Mouse (Mus musculus): Measurements from ENCODE around the gene Etd. TPM values are rescaled to one million over a fixed set of nuclear protein-coding genes. Genes with fewer than 3 reads are reported as not detected.
"Not testable (repeated sequence)": the region's sequence is repeated elsewhere in the genome, so short reads cannot be mapped to it uniquely, and the experiment has no call there.

The Etd gene
- not detected in 2 replicates for polyA plus RNA-seq (2012; rRNA removed)

DNA sequence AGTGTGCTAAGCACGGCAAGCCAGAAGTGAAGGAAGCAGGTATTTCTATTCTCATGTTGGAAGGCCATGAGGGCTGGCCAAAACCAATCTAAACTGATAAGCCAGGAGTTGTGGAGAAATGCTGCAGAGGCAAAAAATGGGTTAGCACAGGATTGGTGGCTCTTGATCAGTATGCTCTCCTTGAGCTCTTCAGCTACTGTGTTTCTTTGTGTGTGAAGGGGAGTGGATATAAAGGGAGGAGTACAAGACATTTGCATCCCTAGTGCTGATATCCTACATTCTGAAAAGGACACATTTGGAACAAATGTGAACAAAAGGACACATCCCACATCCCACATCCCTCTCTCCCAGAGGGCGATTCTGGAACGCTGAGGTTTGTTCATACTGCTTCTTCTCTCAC is at the start of gene Etd:
Etd (plus strand) TSS at position 301 of the 400 bp plus-strand sequence.
- no peak within 1 kb of the TSS for H3K27ac ChIP-seq (ENCODE audit: control insufficient read depth, insufficient read depth, low read length)
- no peak for DNase-seq
- no peak within 1 kb of the TSS for H3K4me3 ChIP-seq (ENCODE audit: control insufficient read depth, insufficient read depth, low read length)
- no peaks in the 10 kb centered on the region for H3K4me1 ChIP-seq (replicated peaks; ENCODE audit: control insufficient read depth, insufficient read depth, low read length)
- no peaks in the 10 kb centered on the region for H3K36me3 ChIP-seq (ENCODE audit: control insufficient read depth, insufficient read depth, low read length)
- no peaks in the 10 kb centered on the region for H3K27me3 ChIP-seq (ENCODE audit: control insufficient read depth, insufficient read depth, low read length)
- WGBS = 90% methylated on average over 3 of the region's 3 CpGs
- no peak for TF ChIP-seq CTCF (IDR thresholded peaks at IDR 0.05; ENCODE audit: borderline replicate concordance, control insufficient read depth, extremely low read depth, insufficient read depth, low read length, poor library complexity)
- TF ChIP-seq POLR2A (IDR thresholded peaks at IDR 0.05; ENCODE audit: control insufficient read depth, extremely low read depth, insufficient read depth, low read length, poor library complexity) = no peak

DNA sequence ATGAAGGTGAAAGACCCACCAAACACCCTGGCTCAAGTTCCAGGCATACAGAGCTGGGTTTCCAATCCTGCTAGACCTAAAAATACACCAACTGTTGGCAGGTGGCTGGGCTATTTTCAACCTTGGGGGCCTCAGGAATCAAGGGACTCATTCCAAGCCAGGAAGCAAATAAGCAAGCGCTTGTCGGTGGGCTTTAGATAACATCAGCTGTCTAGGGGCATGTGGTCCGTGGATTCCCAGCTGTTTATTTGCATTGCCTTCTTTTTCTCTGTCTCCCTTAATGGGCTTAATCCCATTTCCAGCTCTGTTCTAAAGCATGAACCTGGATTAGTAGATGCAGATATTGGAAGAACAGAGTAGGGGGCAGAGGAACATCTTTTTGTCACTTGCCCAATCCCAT is 48.4 kb upstream of the Etd start:
- 43% methylated on average over 3 of the region's 3 CpGs for WGBS
- DNase-seq = no peak
- no peaks in the 10 kb centered on the region; the same call in 1 of the 2 replicates for H3K4me1 ChIP-seq (replicated peaks; ENCODE audit: control insufficient read depth, insufficient read depth, low read length)
- H3K4me3 ChIP-seq (ENCODE audit: control insufficient read depth, insufficient read depth, low read length) = no peak overlapping the region
- H3K27ac ChIP-seq (ENCODE audit: control insufficient read depth, insufficient read depth, low read length) = no peak overlapping the region
- TF ChIP-seq CTCF (IDR thresholded peaks at IDR 0.05; ENCODE audit: borderline replicate concordance, control insufficient read depth, extremely low read depth, insufficient read depth, low read length, poor library complexity) = no peak
- no peak for TF ChIP-seq POLR2A (IDR thresholded peaks at IDR 0.05; ENCODE audit: control insufficient read depth, extremely low read depth, insufficient read depth, low read length, poor library complexity)
- no peaks in the 10 kb centered on the region for H3K36me3 ChIP-seq (ENCODE audit: control insufficient read depth, insufficient read depth, low read length)
- H3K27me3 ChIP-seq (ENCODE audit: control insufficient read depth, insufficient read depth, low read length) = no peaks in the 10 kb centered on the region

DNA sequence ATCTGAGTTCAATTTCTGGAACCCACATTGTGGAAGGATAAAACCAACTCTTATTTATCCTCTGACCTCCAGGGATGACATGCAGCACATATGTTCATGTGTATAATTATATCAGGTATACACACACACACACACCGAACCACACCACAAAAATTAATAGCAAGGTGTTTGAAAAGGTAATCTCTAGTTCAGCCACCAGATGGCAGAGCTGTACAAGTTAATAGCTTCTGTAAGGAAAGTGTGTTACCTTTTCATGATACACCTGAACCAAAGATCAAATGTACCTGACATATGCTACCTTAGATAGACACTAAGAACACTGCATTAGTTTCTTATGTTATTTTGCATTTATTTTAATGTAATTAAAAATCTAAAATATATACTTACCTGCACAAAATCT is 1.8 kb upstream of the Etd start:
- Histone ChIP-seq H3K27me3 (ENCODE audit: control insufficient read depth, insufficient read depth, low read length) (no peaks in the 10 kb centered on the region), H3K27ac (ENCODE audit: control insufficient read depth, insufficient read depth, low read length) (no peak overlapping the region), H3K36me3 (ENCODE audit: control insufficient read depth, insufficient read depth, low read length) (no peaks in the 10 kb centered on the region), H3K4me3 (ENCODE audit: control insufficient read depth, insufficient read depth, low read length) (no peak overlapping the region), H3K4me1 (replicated peaks; ENCODE audit: control insufficient read depth, insufficient read depth, low read length) (no peaks in the 10 kb centered on the region)
- DNase-seq = peak; percentile 4
- TF ChIP-seq POLR2A (IDR thresholded peaks at IDR 0.05; ENCODE audit: control insufficient read depth, extremely low read depth, insufficient read depth, low read length, poor library complexity) (no peak), CTCF (IDR thresholded peaks at IDR 0.05; ENCODE audit: borderline replicate concordance, control insufficient read depth, extremely low read depth, insufficient read depth, low read length, poor library complexity) (no peak)
- WGBS = 52% methylated on average over 1 of the region's 1 CpGs

DNA sequence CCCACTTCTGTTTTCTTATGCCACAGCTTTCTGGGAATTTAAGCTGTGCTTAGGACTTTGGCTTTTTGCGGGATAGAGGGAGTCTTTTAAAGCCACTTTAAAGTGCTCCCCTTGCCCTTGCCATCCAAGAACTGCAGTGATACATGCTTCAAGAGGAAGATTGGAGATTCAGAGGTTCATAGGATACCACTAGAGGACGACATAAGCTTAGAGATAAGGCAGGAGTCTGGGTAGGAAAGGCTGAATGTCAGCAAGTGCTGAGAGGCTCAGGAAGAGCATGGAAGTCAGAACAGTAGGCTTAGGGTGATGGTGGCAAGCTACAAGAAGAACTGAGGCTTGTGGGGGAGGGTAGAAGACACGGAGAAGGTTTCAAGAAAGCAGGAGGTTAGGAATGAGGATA is 24.9 kb downstream of the Etd start:
- H3K4me1 ChIP-seq (replicated peaks; ENCODE audit: control insufficient read depth, insufficient read depth, low read length) = no peaks in the 10 kb centered on the region

DNA sequence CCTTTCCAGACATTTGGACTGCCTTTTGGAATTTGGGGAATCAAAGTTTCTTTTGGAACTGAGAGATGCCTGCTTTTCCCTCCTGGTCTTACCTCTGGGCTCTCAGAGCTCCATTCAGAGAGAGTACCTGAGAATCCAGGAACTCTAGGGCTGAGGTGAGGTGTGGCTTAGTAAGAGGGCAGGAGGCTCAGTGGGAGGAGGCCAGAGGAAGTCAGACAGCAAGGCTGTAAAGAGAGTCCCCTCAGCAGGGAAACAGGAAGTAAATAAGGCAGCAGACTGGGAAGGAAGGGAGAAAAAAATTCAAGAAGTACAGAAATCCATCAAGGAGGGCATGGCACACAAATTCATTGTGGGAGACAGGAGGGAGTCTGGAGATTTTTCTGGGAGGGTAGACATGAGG is 29.5 kb downstream of the Etd start:
- H3K4me3 ChIP-seq (ENCODE audit: control insufficient read depth, insufficient read depth, low read length); H3K27me3 ChIP-seq (ENCODE audit: control insufficient read depth, insufficient read depth, low read length); H3K36me3 ChIP-seq (ENCODE audit: control insufficient read depth, insufficient read depth, low read length); DNase-seq; H3K4me1 ChIP-seq (replicated peaks; ENCODE audit: control insufficient read depth, insufficient read depth, low read length); H3K27ac ChIP-seq (ENCODE audit: control insufficient read depth, insufficient read depth, low read length): not testable (repeated sequence)

More for the DNA sequence above, 24.9 kb downstream of the Etd start:
- Histone ChIP-seq H3K4me3 (ENCODE audit: control insufficient read depth, insufficient read depth, low read length) (no peak overlapping the region), H3K27me3 (ENCODE audit: control insufficient read depth, insufficient read depth, low read length) (no peaks in the 10 kb centered on the region), H3K36me3 (ENCODE audit: control insufficient read depth, insufficient read depth, low read length) (no peaks in the 10 kb centered on the region), H3K27ac (ENCODE audit: control insufficient read depth, insufficient read depth, low read length) (no peak overlapping the region)
- TF ChIP-seq POLR2A (IDR thresholded peaks at IDR 0.05; ENCODE audit: control insufficient read depth, extremely low read depth, insufficient read depth, low read length, poor library complexity) (no peak), CTCF (IDR thresholded peaks at IDR 0.05; ENCODE audit: borderline replicate concordance, control insufficient read depth, extremely low read depth, insufficient read depth, low read length, poor library complexity) (no peak)
- WGBS = 70% methylated on average over 3 of the region's 3 CpGs
- no peak for DNase-seq

Other genes with a start within 250 kb of the Etd start
- gene Plac1, start 194.8 kb upstream of the Etd start, polyA plus RNA-seq (2012; rRNA removed) = 0.19 and 0.31 TPM in 2 replicates
- 7.8 and 8.2 TPM in 2 replicates for gene Fam122b, start 165.1 kb upstream of the Etd start, polyA plus RNA-seq (2012; rRNA removed)
- not detected in 2 replicates for gene Fam122c, start 161.5 kb upstream of the Etd start, polyA plus RNA-seq (2012; rRNA removed)
- gene Mospd1, start 64.4 kb upstream of the Etd start, polyA plus RNA-seq (2012; rRNA removed) = 2.3 and 3.0 TPM in 2 replicates
- 14.9 and 16.3 TPM in 2 replicates for gene Rtl8c, start 173.1 kb downstream of the Etd start, polyA plus RNA-seq (2012; rRNA removed)
- not detected in 2 replicates for gene Gm14597, start 174.1 kb downstream of the Etd start, polyA plus RNA-seq (2012; rRNA removed)
- gene Rtl8a, start 208.8 kb downstream of the Etd start, polyA plus RNA-seq (2012; rRNA removed) = 88.5 and 113 TPM in 2 replicates
- gene Rtl8b, start 235.5 kb downstream of the Etd start, polyA plus RNA-seq (2012; rRNA removed) = 103 and 115 TPM in 2 replicates

All from thymus, adult 2 months (tissue).